Mouse (Mus musculus): Measurements from ENCODE around the gene Kcne3. TPM values are rescaled to one million over a fixed set of nuclear protein-coding genes. Genes with fewer than 3 reads are reported as not detected.
A peak's percentile ranks its signal among the peaks of the same experiment; 100 is the strongest.

Gene Kcne3
- polyA plus RNA-seq, 1 experiment from 2014 or later = 1.8 TPM

GRCm38 (mm10) chr7:100157669-100158068 lies 18.6 kb upstream of the Kcne3 start:
- no peak overlapping the region for H3K4me3 ChIP-seq (replicated peaks)
- no peak overlapping the region for H3K9ac ChIP-seq
- no peaks in the 10 kb centered on the region for H3K9me3 ChIP-seq (replicated peaks)
- H3K27ac ChIP-seq (replicated peaks) = no peak overlapping the region
- H3K36me3 ChIP-seq (replicated peaks) = no peaks in the 10 kb centered on the region
- ATAC-seq (ENCODE audit: insufficient read depth) = no peak
- 51% methylated on average over 4 of the region's 4 CpGs for WGBS (ENCODE audit: insufficient replicate concordance)
- peaks cover 6% of the 10 kb centered on the region; the same call in 1 of the 2 replicates for H3K27me3 ChIP-seq
- H3K4me1 ChIP-seq (replicated peaks) = peaks cover 17% of the 10 kb centered on the region
- H3K4me2 ChIP-seq = no peak overlapping the region

GRCm38 (mm10) chr7:100159105-100159841 lies 17.0 kb upstream of the Kcne3 start, which contains the start of gene Lipt2:
Gene Lipt2 (plus strand): TSS chr7:100159277.
- peak within 1 kb of the TSS; percentile 78 for H3K4me3 ChIP-seq (replicated peaks)
- ATAC-seq (ENCODE audit: insufficient read depth) = peak; percentile 96
- H3K4me1 ChIP-seq (replicated peaks) = peaks cover 17% of the 10 kb centered on the region
- H3K27ac ChIP-seq (replicated peaks) = peak within 1 kb of the TSS; percentile 89
- WGBS (ENCODE audit: insufficient replicate concordance) = under 1% methylated on average over 78 of the region's 78 CpGs
- peak within 1 kb of the TSS; percentile 100 for H3K4me2 ChIP-seq
- peak within 1 kb of the TSS; percentile 72 for H3K9ac ChIP-seq
- H3K27me3 ChIP-seq = peaks cover 4% of the 10 kb centered on the region; the same call in 1 of the 2 replicates
- no peaks in the 10 kb centered on the region for H3K36me3 ChIP-seq (replicated peaks)
- H3K9me3 ChIP-seq (replicated peaks) = no peaks in the 10 kb centered on the region

GRCm38 (mm10) chr7:100160006-100160405 lies 16.3 kb upstream of the Kcne3 start:
- Histone ChIP-seq H3K27me3 (0 out of 2 replicates have a peak, but pooled peaks cover 3% of the 10 kb centered on the region), H3K9ac (no peak overlapping the region; the same call in 1 of the 2 replicates), H3K36me3 (replicated peaks) (no peaks in the 10 kb centered on the region), H3K9me3 (replicated peaks) (no peaks in the 10 kb centered on the region), H3K4me1 (replicated peaks) (peaks cover 17% of the 10 kb centered on the region), H3K27ac (replicated peaks) (no peak overlapping the region), H3K4me2 (peak overlapping the region; percentile 100), H3K4me3 (replicated peaks) (peak overlapping the region; percentile 78)
- ATAC-seq (ENCODE audit: insufficient read depth) = no peak
- 52% methylated on average over 7 of the region's 7 CpGs for WGBS (ENCODE audit: insufficient replicate concordance)

- Histone ChIP-seq H3K9ac (no peak overlapping the region), H3K36me3 (replicated peaks) (no peaks in the 10 kb centered on the region), H3K4me2 (no peak overlapping the region), H3K4me3 (replicated peaks) (no peak overlapping the region), H3K27ac (replicated peaks) (no peak overlapping the region), H3K4me1 (replicated peaks) (peaks cover 17% of the 10 kb centered on the region), H3K27me3 (0 out of 2 replicates have a peak, but pooled peaks cover 3% of the 10 kb centered on the region), H3K9me3 (replicated peaks) (no peaks in the 10 kb centered on the region)
- ATAC-seq (ENCODE audit: insufficient read depth) = no peak
- WGBS (ENCODE audit: insufficient replicate concordance) = 65% methylated on average over 4 of the region's 4 CpGs
These were observed 12.8 kb upstream of the Kcne3 start for GRCm38 (mm10) chr7:100163506-100163905.

GRCm38 (mm10) chr7:100168654-100169053 lies 7.6 kb upstream of the Kcne3 start:
- H3K4me1 ChIP-seq (replicated peaks) = no peaks in the 10 kb centered on the region
- H3K36me3 ChIP-seq (replicated peaks) = no peaks in the 10 kb centered on the region
- ATAC-seq (ENCODE audit: insufficient read depth) = no peak; the same call in 1 of the 2 replicates
- no peak overlapping the region for H3K4me3 ChIP-seq (replicated peaks)
- no peaks in the 10 kb centered on the region for H3K9me3 ChIP-seq (replicated peaks)
- H3K9ac ChIP-seq = no peak overlapping the region
- no peaks in the 10 kb centered on the region for H3K27me3 ChIP-seq
- H3K4me2 ChIP-seq = no peak overlapping the region
- H3K27ac ChIP-seq (replicated peaks) = no peak overlapping the region
- WGBS (ENCODE audit: insufficient replicate concordance) = 50% methylated on average over 11 of the region's 11 CpGs

GRCm38 (mm10) chr7:100170756-100171155 lies 5.5 kb upstream of the Kcne3 start:
- H3K27ac ChIP-seq (replicated peaks) = no peak overlapping the region
- peaks cover 4% of the 10 kb centered on the region; the same call in 1 of the 2 replicates for H3K27me3 ChIP-seq
- H3K4me2 ChIP-seq = no peak overlapping the region
- ATAC-seq (ENCODE audit: insufficient read depth) = no peak
- no peaks in the 10 kb centered on the region for H3K4me1 ChIP-seq (replicated peaks)
- WGBS (ENCODE audit: insufficient replicate concordance) = 38% methylated on average over 4 of the region's 4 CpGs
- H3K36me3 ChIP-seq (replicated peaks) = no peaks in the 10 kb centered on the region
- H3K9ac ChIP-seq = no peak overlapping the region
- H3K4me3 ChIP-seq (replicated peaks) = no peak overlapping the region
- no peaks in the 10 kb centered on the region for H3K9me3 ChIP-seq (replicated peaks)

GRCm38 (mm10) chr7:100178016-100178890 lies 2.0 kb downstream of the Kcne3 start:
- no peaks in the 10 kb centered on the region for H3K36me3 ChIP-seq (replicated peaks)
- ATAC-seq (ENCODE audit: insufficient read depth) = peak; percentile 64
- H3K4me1 ChIP-seq (replicated peaks) = peaks cover 29% of the 10 kb centered on the region
- peaks cover 53% of the 10 kb centered on the region for H3K27me3 ChIP-seq
- 6% methylated on average over 30 of the region's 30 CpGs for WGBS (ENCODE audit: insufficient replicate concordance)
- no peak overlapping the region for H3K9ac ChIP-seq
- H3K9me3 ChIP-seq (replicated peaks) = no peaks in the 10 kb centered on the region; the same call in 1 of the 2 replicates
- peak overlapping the region; percentile 39 for H3K4me3 ChIP-seq (replicated peaks)
- H3K27ac ChIP-seq (replicated peaks) = no peak overlapping the region
- peak overlapping the region; percentile 69 for H3K4me2 ChIP-seq

- H3K4me1 ChIP-seq (replicated peaks) = peaks cover 29% of the 10 kb centered on the region
- H3K9ac ChIP-seq = no peak overlapping the region; the same call in 1 of the 2 replicates
- H3K4me3 ChIP-seq (replicated peaks) = peak overlapping the region; percentile 39
- no peak for ATAC-seq (ENCODE audit: insufficient read depth)
- no peaks in the 10 kb centered on the region for H3K36me3 ChIP-seq (replicated peaks)
- H3K27ac ChIP-seq (replicated peaks) = no peak overlapping the region
- WGBS (ENCODE audit: insufficient replicate concordance) = 1% methylated on average over 15 of the region's 15 CpGs
- H3K9me3 ChIP-seq (replicated peaks) = no peaks in the 10 kb centered on the region; the same call in 1 of the 2 replicates
- H3K27me3 ChIP-seq = peaks cover 53% of the 10 kb centered on the region
- H3K4me2 ChIP-seq = peak overlapping the region; percentile 69
These were observed 2.6 kb downstream of the Kcne3 start for GRCm38 (mm10) chr7:100178891-100179233.

GRCm38 (mm10) chr7:100179394-100179793 lies 3.1 kb downstream of the Kcne3 start:
- ATAC-seq (ENCODE audit: insufficient read depth) = peak; percentile 65
- Histone ChIP-seq H3K27me3 (peaks cover 53% of the 10 kb centered on the region), H3K9me3 (replicated peaks) (no peaks in the 10 kb centered on the region; the same call in 1 of the 2 replicates), H3K4me3 (replicated peaks) (no peak overlapping the region), H3K4me1 (replicated peaks) (peaks cover 29% of the 10 kb centered on the region), H3K9ac (peak overlapping the region; percentile 15; the same call in 1 of the 2 replicates), H3K27ac (replicated peaks) (no peak overlapping the region), H3K4me2 (peak overlapping the region; percentile 69), H3K36me3 (replicated peaks) (no peaks in the 10 kb centered on the region)
- WGBS (ENCODE audit: insufficient replicate concordance) = 14% methylated on average over 7 of the region's 7 CpGs

- Histone ChIP-seq H3K27me3 (peaks cover 50% of the 10 kb centered on the region), H3K9ac (peak overlapping the region; percentile 15; the same call in 1 of the 2 replicates), H3K4me2 (peak overlapping the region; percentile 69), H3K36me3 (replicated peaks) (no peaks in the 10 kb centered on the region), H3K9me3 (replicated peaks) (no peaks in the 10 kb centered on the region; the same call in 1 of the 2 replicates), H3K27ac (replicated peaks) (no peak overlapping the region), H3K4me3 (replicated peaks) (no peak overlapping the region), H3K4me1 (replicated peaks) (peaks cover 29% of the 10 kb centered on the region)
- no peak for ATAC-seq (ENCODE audit: insufficient read depth)
- 18% methylated on average over 7 of the region's 7 CpGs for WGBS (ENCODE audit: insufficient replicate concordance)
These were observed 3.6 kb downstream of the Kcne3 start for GRCm38 (mm10) chr7:100179836-100180407.

All from liver, embryonic 15.5 days (tissue).